Mouse (Mus musculus) T-helper 1 cell (primary cell): Measurements from ENCODE around the gene Papss1.

Experiments used
- in situ Hi-C: fragments of 300-600 bp; cut with MboI, MseI; formaldehyde crosslinking; loops from one replicate; pipeline ENCODE4 v1.15.1; 2025; ENCODE audit warnings: high pct_unique_total_duplicates

Gene Papss1

GRCm38 (mm10) chr3:131630407-131631317, 66.1 kb downstream of the Papss1 start:
- in situ Hi-C loops = no loop called here

DNA sequence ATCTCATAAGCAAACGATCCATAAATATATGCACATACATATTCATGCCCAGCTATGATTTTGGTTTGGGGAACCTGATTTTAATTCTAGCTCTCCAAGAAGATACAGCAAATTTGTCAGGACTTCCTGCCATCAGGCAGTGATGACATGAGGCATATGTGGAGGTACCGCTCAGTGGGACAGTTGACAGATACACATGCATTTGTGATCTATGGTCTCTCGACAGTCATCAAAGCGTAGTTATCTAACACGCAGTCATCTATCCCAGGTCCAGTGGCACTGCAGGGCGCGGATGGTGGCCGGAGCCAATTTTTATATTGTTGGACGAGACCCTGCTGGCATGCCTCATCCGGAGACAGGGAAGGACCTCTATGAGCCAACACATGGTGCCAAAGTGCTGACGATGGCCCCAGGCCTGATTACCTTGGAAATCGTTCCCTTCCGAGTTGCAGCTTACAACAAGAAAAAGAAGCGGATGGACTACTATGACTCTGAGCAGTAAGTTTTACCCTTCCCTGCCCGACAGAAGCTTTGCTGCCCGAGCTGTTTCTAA, 66.8 kb downstream of the Papss1 start:
- in situ Hi-C loops = no loop called here

- in situ Hi-C loops = no loop called here
These were observed 69.5 kb downstream of the Papss1 start for GRCm38 (mm10) chr3:131634091-131634490.

- in situ Hi-C loops = no loop called here
These were observed 71.6 kb downstream of the Papss1 start for GRCm38 (mm10) chr3:131636126-131636525.

- in situ Hi-C loops = no loop called here
These were observed 72.4 kb downstream of the Papss1 start for GRCm38 (mm10) chr3:131637008-131637407.

GRCm38 (mm10) chr3:131637664-131638063, 73.1 kb downstream of the Papss1 start:
- in situ Hi-C loops = no loop called here

- in situ Hi-C loops = no loop called here
These were observed 73.6 kb downstream of the Papss1 start for GRCm38 (mm10) chr3:131638216-131638615.

DNA sequence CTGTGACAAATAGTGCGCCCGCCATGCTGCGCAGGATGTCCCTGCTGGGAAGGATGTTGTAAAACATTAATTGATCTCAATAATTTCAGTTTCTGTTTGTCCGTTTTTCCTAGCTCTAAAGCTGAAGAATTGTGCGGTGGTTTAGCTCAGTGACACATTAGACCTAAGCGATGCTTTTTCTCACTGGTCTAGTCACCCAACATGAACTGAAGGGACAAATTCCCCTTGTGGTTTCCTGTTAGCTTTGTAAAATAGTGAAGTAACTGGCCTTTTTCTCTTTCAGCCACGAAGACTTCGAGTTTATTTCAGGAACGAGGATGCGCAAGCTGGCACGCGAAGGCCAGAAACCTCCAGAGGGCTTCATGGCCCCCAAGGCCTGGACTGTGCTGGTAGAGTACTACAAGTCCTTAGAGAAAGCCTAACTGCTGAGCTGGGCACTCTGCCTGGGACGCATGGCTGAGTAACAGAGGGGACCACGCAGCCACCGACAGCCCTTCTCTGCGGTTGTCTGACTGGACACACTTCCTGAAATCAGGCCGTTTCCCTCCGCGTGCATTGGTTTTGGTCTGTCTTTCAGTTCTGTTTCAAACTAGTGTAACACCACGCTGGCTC, 78.2 kb downstream of the Papss1 start:
- in situ Hi-C loops = no loop called here

DNA sequence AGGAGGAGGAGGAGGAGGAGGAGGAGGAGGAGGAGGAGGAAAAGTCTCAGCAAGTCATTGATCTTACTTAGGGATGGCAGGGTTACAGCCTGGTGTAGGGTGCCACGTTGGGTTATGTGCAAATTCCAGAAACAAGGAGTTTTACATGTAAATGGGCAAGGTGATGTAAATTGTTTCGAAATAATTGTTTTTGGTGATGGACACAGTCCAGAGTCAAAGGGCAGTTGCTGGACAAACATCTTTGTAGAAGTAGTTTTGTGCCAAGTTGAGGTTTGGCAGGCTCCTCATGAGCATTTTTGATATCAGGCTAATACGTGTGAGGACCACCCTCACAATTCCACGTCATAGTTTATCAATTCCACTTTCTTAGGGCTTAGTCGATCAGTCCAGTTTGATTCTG, 80.6 kb downstream of the Papss1 start:
- in situ Hi-C loops = loop anchor here (5.0 kb wide), 1 partner anchor 43 kb away; no protein-coding TSS in a partner anchor

GRCm38 (mm10) chr3:131654366-131654765, 89.8 kb downstream of the Papss1 start:
- in situ Hi-C loops = no loop called here

- in situ Hi-C loops = no loop called here
These were observed 91.5 kb downstream of the Papss1 start for GRCm38 (mm10) chr3:131656032-131656431.

- in situ Hi-C loops = no loop called here
These were observed 95.6 kb downstream of the Papss1 start for GRCm38 (mm10) chr3:131660126-131660525.

- in situ Hi-C loops = no loop called here
These were observed 96.1 kb downstream of the Papss1 start for GRCm38 (mm10) chr3:131660629-131661028.

DNA sequence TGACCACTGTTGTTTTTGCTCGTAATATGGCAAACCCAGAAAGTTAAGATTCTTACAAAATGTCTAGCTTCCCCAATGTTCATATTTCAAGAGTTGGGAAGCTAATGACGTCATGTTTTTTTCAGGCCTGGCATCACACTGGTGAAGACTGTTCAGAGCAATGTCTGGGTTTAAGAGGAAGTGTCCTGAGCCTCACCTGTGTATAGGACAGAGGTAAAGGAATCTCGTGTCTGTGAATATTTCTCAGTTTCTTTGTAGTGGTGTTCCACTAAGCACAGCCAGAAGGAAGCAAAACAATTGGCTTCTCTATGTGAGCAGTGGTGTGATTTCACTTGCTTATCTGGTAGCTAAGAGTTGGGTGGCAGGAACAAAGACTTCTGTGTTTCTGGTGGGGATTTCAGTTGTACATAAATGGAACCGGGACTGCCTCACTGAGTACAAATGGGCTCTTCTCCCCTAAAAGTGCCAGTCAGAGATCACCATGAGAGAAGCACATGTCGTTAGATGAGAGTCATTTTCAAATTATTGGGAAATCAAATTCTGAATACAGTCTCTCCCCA, 98.1 kb downstream of the Papss1 start:
- in situ Hi-C loops = no loop called here

- in situ Hi-C loops = no loop called here
These were observed 105.3 kb downstream of the Papss1 start for GRCm38 (mm10) chr3:131669910-131670309.

- in situ Hi-C loops = no loop called here
These were observed 121.5 kb downstream of the Papss1 start for GRCm38 (mm10) chr3:131686106-131686505.

GRCm38 (mm10) chr3:131689949-131690348, 125.4 kb downstream of the Papss1 start:
- in situ Hi-C loops = no loop called here

- in situ Hi-C loops = no loop called here
These were observed 126.0 kb downstream of the Papss1 start for GRCm38 (mm10) chr3:131690543-131690942.

- in situ Hi-C loops = no loop called here
These were observed 126.6 kb downstream of the Papss1 start for GRCm38 (mm10) chr3:131691202-131691601.
